12 mouse cellular contexts compared by ENCODE assay signal in genomic region chr1:119453731-119454130, GRCm38 (mm10). TPM values are rescaled to one million over a fixed set of nuclear protein-coding genes. Genes with fewer than 3 reads are reported as not detected.
A peak's percentile ranks its signal among the peaks of the same experiment; 100 is the strongest.
DNase-seq lines count a peak whose midpoint lies in the region; ATAC-seq lines count a peak whose summit lies in the region.
"Had no signal": no experiment of that assay in that cellular context is flagged by ENCODE, and none has a peak within 500 bp of the region (broad histone marks: within the 10 kb centered on the region; RNA-seq: fewer than 3 reads in every experiment).

No protein-coding gene starts in this region.

- DNase-seq in forebrain, embryonic 14.5 days (ENCODE audit: low spot score) = peak; percentile 67
- no peak for DNase-seq in forebrain, embryonic 11.5 days (ENCODE audit: low spot score)
- peak; percentile 46 for DNase-seq in midbrain, embryonic 14.5 days
- peak; percentile 34 to 45 for DNase-seq in adrenal gland, postnatal 36 days
- DNase-seq in ovary, postnatal 14 days (ENCODE audit: low spot score) = peak; percentile 28
- no peak for DNase-seq in thymus, postnatal 14 days
- DNase-seq in kidney, adult 8-10 months = no peak
- DNase-seq: thymus, postnatal 4 days had no signal

- 0 out of 2 replicates have a peak, but pooled peaks have one; percentile 24 for ATAC-seq in forebrain, embryonic 14.5 days
- no peak for ATAC-seq in forebrain, embryonic 11.5 days (replicated peaks; ENCODE audit: low FRiP score)
- ATAC-seq in midbrain, embryonic 14.5 days (ENCODE audit: low FRiP score, low TSS enrichment) = no peak
- ATAC-seq in midbrain, embryonic 16.5 days = no peak

- peaks cover 15% of the 10 kb centered on the region for H3K4me1 ChIP-seq in forebrain, embryonic 14.5 days (ENCODE audit: control insufficient read depth, insufficient read depth, low read length)
- no peaks in the 10 kb centered on the region for H3K4me1 ChIP-seq in forebrain, embryonic 11.5 days (replicated peaks; ENCODE audit: control insufficient read depth, insufficient read depth, low read length)
- H3K4me1 ChIP-seq in midbrain, embryonic 14.5 days (ENCODE audit: control insufficient read depth, insufficient read depth, low read length) = no peaks in the 10 kb centered on the region
- 0 out of 2 replicates have a peak, but pooled peaks cover 2% of the 10 kb centered on the region for H3K4me1 ChIP-seq in midbrain, embryonic 16.5 days (ENCODE audit: control insufficient read depth, insufficient read depth, low read length)

- 23% methylated on average over 3 of the region's 4 CpGs for WGBS in forebrain, embryonic 14.5 days
- WGBS in forebrain, embryonic 11.5 days = 64% methylated on average over 4 of the region's 4 CpGs
- 61% methylated on average over 4 of the region's 4 CpGs for WGBS in midbrain, embryonic 14.5 days
- WGBS in midbrain, embryonic 16.5 days = 44% methylated on average over 3 of the region's 4 CpGs

- no peaks in the 10 kb centered on the region for H3K27me3 ChIP-seq in forebrain, embryonic 14.5 days (replicated peaks; ENCODE audit: control insufficient read depth, insufficient read depth, low read length)
- H3K27me3 ChIP-seq in forebrain, embryonic 11.5 days (ENCODE audit: control insufficient read depth, insufficient read depth, low read length) = no peaks in the 10 kb centered on the region
- H3K27me3 ChIP-seq in midbrain, embryonic 14.5 days (ENCODE audit: control insufficient read depth, insufficient read depth, low read length) = no peaks in the 10 kb centered on the region
- no peaks in the 10 kb centered on the region for H3K27me3 ChIP-seq in midbrain, embryonic 16.5 days (ENCODE audit: control insufficient read depth, insufficient read depth, low read depth, low read length)
- H3K27me3 ChIP-seq: CH12.LX; lung, embryonic 15.5 days had no signal

- H3K4me3 ChIP-seq in forebrain, embryonic 14.5 days (ENCODE audit: low read depth, low read length) = no peak overlapping the region
- no peak overlapping the region for H3K4me3 ChIP-seq in forebrain, embryonic 11.5 days (ENCODE audit: low read depth, low read length)
- H3K4me3 ChIP-seq in midbrain, embryonic 14.5 days (replicated peaks; ENCODE audit: low read depth, low read length) = no peak overlapping the region
- no peak overlapping the region for H3K4me3 ChIP-seq in midbrain, embryonic 16.5 days (ENCODE audit: low read depth, low read length)
- H3K4me3 ChIP-seq: heart, embryonic 13.5 days; lung, embryonic 15.5 days had no signal

- H3K36me3 ChIP-seq in forebrain, embryonic 14.5 days (ENCODE audit: control insufficient read depth, insufficient read depth, low read length) = no peaks in the 10 kb centered on the region
- H3K36me3 ChIP-seq in forebrain, embryonic 11.5 days (ENCODE audit: control insufficient read depth, insufficient read depth, low read length) = no peaks in the 10 kb centered on the region
- H3K36me3 ChIP-seq in midbrain, embryonic 14.5 days (ENCODE audit: control insufficient read depth, insufficient read depth, low read length) = no peaks in the 10 kb centered on the region
- no peaks in the 10 kb centered on the region for H3K36me3 ChIP-seq in midbrain, embryonic 16.5 days (ENCODE audit: control insufficient read depth, insufficient read depth, low read length)
- H3K36me3 ChIP-seq: heart, embryonic 13.5 days; lung, embryonic 15.5 days had no signal

- H3K9me3 ChIP-seq in forebrain, embryonic 14.5 days (replicated peaks; ENCODE audit: control insufficient read depth, low read length) = no peaks in the 10 kb centered on the region
- no peaks in the 10 kb centered on the region for H3K9me3 ChIP-seq in forebrain, embryonic 11.5 days (ENCODE audit: control insufficient read depth, low read length)
- no peaks in the 10 kb centered on the region for H3K9me3 ChIP-seq in midbrain, embryonic 14.5 days (ENCODE audit: control insufficient read depth, low read length)
- H3K9me3 ChIP-seq in midbrain, embryonic 16.5 days (replicated peaks; ENCODE audit: control insufficient read depth, low read length, poor library complexity, severe bottlenecking) = no peaks in the 10 kb centered on the region
- H3K9me3 ChIP-seq: heart, embryonic 13.5 days; lung, embryonic 15.5 days had no signal

- no peak overlapping the region for H3K27ac ChIP-seq in forebrain, embryonic 14.5 days (ENCODE audit: low read depth, low read length)
- no peak overlapping the region for H3K27ac ChIP-seq in forebrain, embryonic 11.5 days (ENCODE audit: low read depth, low read length)
- H3K27ac ChIP-seq in midbrain, embryonic 14.5 days (replicated peaks; ENCODE audit: low read depth, low read length) = no peak overlapping the region
- no peak overlapping the region for H3K27ac ChIP-seq in midbrain, embryonic 16.5 days (ENCODE audit: low read length)
- H3K27ac ChIP-seq: heart, embryonic 13.5 days; lung, embryonic 15.5 days had no signal

- no peak overlapping the region for H3K9ac ChIP-seq in forebrain, embryonic 14.5 days (ENCODE audit: low read length)
- no peak overlapping the region for H3K9ac ChIP-seq in forebrain, embryonic 11.5 days (ENCODE audit: low read length)
- no peak overlapping the region for H3K9ac ChIP-seq in midbrain, embryonic 14.5 days (replicated peaks; ENCODE audit: low read length)
- H3K9ac ChIP-seq in midbrain, embryonic 16.5 days (ENCODE audit: low read depth, low read length) = no peak overlapping the region
- H3K9ac ChIP-seq: heart, embryonic 13.5 days; lung, embryonic 15.5 days had no signal

- H3K4me2 ChIP-seq in forebrain, embryonic 14.5 days (ENCODE audit: low read length) = no peak overlapping the region
- no peak overlapping the region for H3K4me2 ChIP-seq in forebrain, embryonic 11.5 days (ENCODE audit: low read depth, low read length, severe bottlenecking)
- H3K4me2 ChIP-seq in midbrain, embryonic 14.5 days (ENCODE audit: low read length) = no peak overlapping the region
- no peak overlapping the region for H3K4me2 ChIP-seq in midbrain, embryonic 16.5 days (ENCODE audit: low read length)
- H3K4me2 ChIP-seq: heart, embryonic 13.5 days; lung, embryonic 15.5 days had no signal

RNA-seq across cellular contexts. Expression of gene Inhbb, which starts 31.7 kb away (rescaled TPM):
- polyA plus RNA-seq in forebrain, embryonic 14.5 days (2014; fragmentation: Nextera tagmentation; extraction: Ambion mirVana) = 3.9 and 4.2 TPM in 2 replicates
- polyA plus RNA-seq in forebrain, embryonic 11.5 days (2014; fragmentation: Nextera tagmentation; extraction: Ambion mirVana) = 0.63 and 0.81 TPM in 2 replicates
- 1.9 and 2.1 TPM in 2 replicates for polyA plus RNA-seq in midbrain, embryonic 14.5 days (2014; fragmentation: Nextera tagmentation; extraction: Ambion mirVana)
- polyA plus RNA-seq in midbrain, embryonic 16.5 days (2015; fragmentation: Nextera tagmentation; extraction: Ambion mirVana) = 1.8 and 1.9 TPM in 2 replicates
- 1 to 10 TPM; 2.2 to 2.8 TPM for total RNA-seq in adrenal gland, postnatal 36 days (2021)
- total RNA-seq: CH12.LX had no signal

RNA-seq across cellular contexts. Expression of gene Ralb, which starts 50.9 kb away (rescaled TPM):
- 41.6 and 43.7 TPM in 2 replicates for polyA plus RNA-seq in forebrain, embryonic 14.5 days (2014; fragmentation: Nextera tagmentation; extraction: Ambion mirVana)
- 74.1 and 74.2 TPM in 2 replicates for polyA plus RNA-seq in forebrain, embryonic 11.5 days (2014; fragmentation: Nextera tagmentation; extraction: Ambion mirVana)
- polyA plus RNA-seq in midbrain, embryonic 14.5 days (2014; fragmentation: Nextera tagmentation; extraction: Ambion mirVana) = 35.3 and 49.6 TPM in 2 replicates
- 60.8 and 60.9 TPM in 2 replicates for polyA plus RNA-seq in midbrain, embryonic 16.5 days (2015; fragmentation: Nextera tagmentation; extraction: Ambion mirVana)
- 10 to 100 TPM; 54.5 to 69.6 TPM for total RNA-seq in adrenal gland, postnatal 36 days (2021)

Comparison
In these comparisons a context has a peak if more than half of its experiments do, and no peak if none do; other contexts are left out.
1. DNase-seq: peak in forebrain, embryonic 14.5 days (single experiment), midbrain, embryonic 14.5 days (single experiment), adrenal gland, postnatal 36 days (2 of 2) and ovary, postnatal 14 days (single experiment); none in forebrain, embryonic 11.5 days (single experiment), thymus, postnatal 14 days (single experiment) and kidney, adult 8-10 months (0 of 2).